Mouse (Mus musculus): Measurements from ENCODE around the gene Mterf2. TPM values are rescaled to one million over a fixed set of nuclear protein-coding genes. Genes with fewer than 3 reads are reported as not detected.

Mterf2 gene
- total RNA-seq (2021): 10 to 100 TPM; 16.2 to 17.8 TPM

GRCm38 (mm10) chr10:85127395-85128287 is at the start of gene Mterf2:
Mterf2 (minus strand) TSS chr10:85128027.
- DNase-seq (ENCODE audit: extremely low spot score in 1 of 2, low spot score in 1 of 2): peak; percentile 72 to 79

- DNase-seq (ENCODE audit: extremely low spot score in 1 of 2, low spot score in 1 of 2): no peak
These were observed 48.8 kb upstream of the Mterf2 start for GRCm38 (mm10) chr10:85176640-85177039.

GRCm38 (mm10) chr10:85165306-85165705 is 37.5 kb upstream of the Mterf2 start:
- no peak for DNase-seq (ENCODE audit: extremely low spot score in 1 of 2, low spot score in 1 of 2)

- DNase-seq (ENCODE audit: extremely low spot score in 1 of 2, low spot score in 1 of 2): no peak
These were observed 37.0 kb upstream of the Mterf2 start for GRCm38 (mm10) chr10:85164791-85165190.

GRCm38 (mm10) chr10:85161745-85162351 is 34.0 kb upstream of the Mterf2 start:
- DNase-seq (ENCODE audit: extremely low spot score in 1 of 2, low spot score in 1 of 2): no peak

- no peak for DNase-seq (ENCODE audit: extremely low spot score in 1 of 2, low spot score in 1 of 2)
These were observed 32.3 kb upstream of the Mterf2 start for GRCm38 (mm10) chr10:85159989-85160619.

GRCm38 (mm10) chr10:85157451-85157850 is 29.6 kb upstream of the Mterf2 start:
- no peak for DNase-seq (ENCODE audit: extremely low spot score in 1 of 2, low spot score in 1 of 2)

- DNase-seq (ENCODE audit: extremely low spot score in 1 of 2, low spot score in 1 of 2): peak; percentile 29 to 68
These were observed 26.4 kb upstream of the Mterf2 start for GRCm38 (mm10) chr10:85154195-85154594.

GRCm38 (mm10) chr10:85149226-85149625 is 21.4 kb upstream of the Mterf2 start:
- no peak for DNase-seq (ENCODE audit: extremely low spot score in 1 of 2, low spot score in 1 of 2)

- no peak for DNase-seq (ENCODE audit: extremely low spot score in 1 of 2, low spot score in 1 of 2)
These were observed 18.5 kb upstream of the Mterf2 start for GRCm38 (mm10) chr10:85146282-85146681.

- DNase-seq (ENCODE audit: extremely low spot score in 1 of 2, low spot score in 1 of 2): no peak
These were observed 13.6 kb upstream of the Mterf2 start for GRCm38 (mm10) chr10:85141465-85141864.

- no peak for DNase-seq (ENCODE audit: extremely low spot score in 1 of 2, low spot score in 1 of 2)
These were observed 8.7 kb upstream of the Mterf2 start for GRCm38 (mm10) chr10:85136573-85136972.

- DNase-seq (ENCODE audit: extremely low spot score in 1 of 2, low spot score in 1 of 2): no peak
These were observed 626 bp upstream of the Mterf2 start for GRCm38 (mm10) chr10:85128453-85128852.

- no peak for DNase-seq (ENCODE audit: extremely low spot score in 1 of 2, low spot score in 1 of 2)
These were observed 2.6 kb downstream of the Mterf2 start for GRCm38 (mm10) chr10:85125184-85125583.

GRCm38 (mm10) chr10:85114409-85114808 is 13.4 kb downstream of the Mterf2 start:
- DNase-seq (ENCODE audit: extremely low spot score in 1 of 2, low spot score in 1 of 2): no peak

GRCm38 (mm10) chr10:85103085-85103885 is 24.5 kb downstream of the Mterf2 start:
- peak in 1 of 2 experiments; percentile 8 for DNase-seq (ENCODE audit: extremely low spot score in 1 of 2, low spot score in 1 of 2)

GRCm38 (mm10) chr10:85102247-85103084 is 25.4 kb downstream of the Mterf2 start, which contains the start of the genes Fhl4 and Tmem263:
Fhl4 (minus strand) TSS chr10:85102495.
Tmem263 (plus strand) TSS chr10:85102627.
- peak; percentile 61 to 67 for DNase-seq (ENCODE audit: extremely low spot score in 1 of 2, low spot score in 1 of 2)

GRCm38 (mm10) chr10:85101841-85102240 is 26.0 kb downstream of the Mterf2 start:
- DNase-seq (ENCODE audit: extremely low spot score in 1 of 2, low spot score in 1 of 2): no peak

- DNase-seq (ENCODE audit: extremely low spot score in 1 of 2, low spot score in 1 of 2): no peak
These were observed 56.1 kb downstream of the Mterf2 start for GRCm38 (mm10) chr10:85071605-85072152.
